Mouse (Mus musculus): ENCODE data around the gene Col28a1.

DNA sequence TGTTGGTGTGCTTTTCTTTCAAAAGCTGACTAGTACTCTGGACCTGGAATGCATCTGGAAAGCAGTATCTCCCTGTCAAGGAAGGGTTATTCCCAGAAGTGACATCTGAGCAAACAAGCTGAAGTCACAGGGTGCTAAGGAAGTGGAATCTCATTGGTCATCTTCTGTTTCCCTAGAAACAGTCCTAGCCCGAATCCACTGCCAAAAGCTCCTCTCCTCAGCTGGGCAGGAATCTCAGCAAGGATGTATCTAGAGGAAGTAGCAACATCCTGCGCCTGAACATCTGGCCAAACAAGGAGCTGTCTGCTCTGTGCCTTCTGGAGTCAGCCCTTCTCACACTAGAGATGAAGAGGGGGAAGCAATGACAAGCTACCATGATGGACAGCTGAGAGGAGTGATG is 18.4 kb downstream of the Col28a1 start:
- TF ChIP-seq CTCF (IDR thresholded peaks at IDR 0.05; ENCODE audit: low read depth) (no peak), EP300 (IDR thresholded peaks at IDR 0.05; ENCODE audit: low read depth) (no peak)
